Mouse (Mus musculus) embryonic fibroblast, embryonic 13.5 days (primary cell): ENCODE data around the gene Habp2. TPM values are rescaled to one million over a fixed set of nuclear protein-coding genes. Genes with fewer than 3 reads are reported as not detected.
A peak's percentile ranks its signal among the peaks of the same experiment; 100 is the strongest.

Source experiments
- H3K27ac ChIP-seq: 2 replicates; pipeline ENCODE4 v1.5.1; 2012; ENCODE audit warnings: low read length, control low read depth, inconsistent platforms; ENCODE audit not compliant: insufficient read depth
- H3K4me1 ChIP-seq: 2 replicates; pipeline ENCODE4 v1.6.1; 2011; ENCODE audit warnings: low read length; ENCODE audit not compliant: control insufficient read depth, insufficient read depth
- H3K4me3 ChIP-seq: 2 replicates; pipeline ENCODE4 v1.5.1; 2011; ENCODE audit warnings: mild to moderate bottlenecking, control low read depth, low read length; ENCODE audit not compliant: insufficient read depth
- CTCF ChIP-seq: IDR thresholded peaks from 2 replicates; pipeline ENCODE4 v1.5.1; 2011; ENCODE audit warnings: mild to moderate bottlenecking, control low read depth, low read length, moderate library complexity, borderline replicate concordance; ENCODE audit not compliant: insufficient read depth
- POLR2A ChIP-seq: IDR thresholded peaks from 2 replicates; pipeline ENCODE4 v1.6.1; 2011; ENCODE audit warnings: low read depth, mild to moderate bottlenecking, control low read depth, low read length, moderate library complexity
- polyA plus RNA-seq: library from polyadenylated mRNA; stranded (reverse); fragments of >200 nt; gene quantifications from 2 replicates; pipeline ENCODE4 v1.2.4, GENCODE M21; 2011; ENCODE audit warnings: low read depth; ENCODE audit not compliant: missing spikeins, insufficient read length

Habp2 gene
- polyA plus RNA-seq, 1 experiment = not detected

GRCm38 (mm10) chr19:56292335-56292734, 5.4 kb downstream of the Habp2 start:
- H3K4me1 ChIP-seq = peaks cover 3% of the 10 kb centered on the region; the same call in 1 of the 2 replicates
- H3K4me3 ChIP-seq = no peak overlapping the region
- H3K27ac ChIP-seq = no peak overlapping the region
- no peak for TF ChIP-seq POLR2A
- no peak for TF ChIP-seq CTCF

- Histone ChIP-seq H3K27ac (no peak overlapping the region), H3K4me1 (peaks cover 3% of the 10 kb centered on the region; the same call in 1 of the 2 replicates), H3K4me3 (no peak overlapping the region)
- TF ChIP-seq CTCF = peak; percentile 80
- TF ChIP-seq POLR2A = no peak
These were observed 7.9 kb downstream of the Habp2 start for GRCm38 (mm10) chr19:56294654-56295399.

- Histone ChIP-seq H3K4me1 (peaks cover 3% of the 10 kb centered on the region; the same call in 1 of the 2 replicates), H3K4me3 (no peak overlapping the region), H3K27ac (no peak overlapping the region)
- TF ChIP-seq CTCF (no peak), POLR2A (no peak)
These were observed 9.7 kb downstream of the Habp2 start for GRCm38 (mm10) chr19:56296668-56297067.

- no peak overlapping the region for H3K27ac ChIP-seq
- TF ChIP-seq CTCF (no peak), POLR2A (no peak)
- H3K4me3 ChIP-seq = no peak overlapping the region
- peaks cover 3% of the 10 kb centered on the region; the same call in 1 of the 2 replicates for H3K4me1 ChIP-seq
These were observed 10.3 kb downstream of the Habp2 start for GRCm38 (mm10) chr19:56297264-56297663.

GRCm38 (mm10) chr19:56300835-56301234, 13.9 kb downstream of the Habp2 start:
- H3K4me1 ChIP-seq = no peaks in the 10 kb centered on the region
- no peak for TF ChIP-seq POLR2A
- no peak for TF ChIP-seq CTCF
- H3K27ac ChIP-seq = no peak overlapping the region
- H3K4me3 ChIP-seq = no peak overlapping the region

GRCm38 (mm10) chr19:56316531-56316930, 29.6 kb downstream of the Habp2 start:
- H3K27ac ChIP-seq = no peak overlapping the region
- H3K4me1 ChIP-seq = no peaks in the 10 kb centered on the region
- no peak overlapping the region for H3K4me3 ChIP-seq
- TF ChIP-seq POLR2A = no peak
- no peak for TF ChIP-seq CTCF

GRCm38 (mm10) chr19:56319219-56319618, 32.3 kb downstream of the Habp2 start:
- Histone ChIP-seq H3K27ac (no peak overlapping the region), H3K4me1 (no peaks in the 10 kb centered on the region), H3K4me3 (no peak overlapping the region)
- TF ChIP-seq POLR2A = no peak
- TF ChIP-seq CTCF = no peak

- Histone ChIP-seq H3K27ac (no peak overlapping the region), H3K4me1 (no peaks in the 10 kb centered on the region), H3K4me3 (no peak overlapping the region)
- no peak for TF ChIP-seq CTCF
- no peak for TF ChIP-seq POLR2A
These were observed 32.7 kb downstream of the Habp2 start for GRCm38 (mm10) chr19:56319629-56320028.

GRCm38 (mm10) chr19:56320186-56320860, 33.4 kb downstream of the Habp2 start:
- Histone ChIP-seq H3K4me1 (no peaks in the 10 kb centered on the region), H3K4me3 (no peak overlapping the region), H3K27ac (no peak overlapping the region)
- no peak for TF ChIP-seq POLR2A

- Histone ChIP-seq H3K27ac (no peak overlapping the region), H3K4me1 (no peaks in the 10 kb centered on the region), H3K4me3 (no peak overlapping the region)
- no peak for TF ChIP-seq POLR2A
- no peak for TF ChIP-seq CTCF
These were observed 34.5 kb downstream of the Habp2 start for GRCm38 (mm10) chr19:56321303-56321920.

GRCm38 (mm10) chr19:56325676-56326075, 38.7 kb downstream of the Habp2 start:
- no peak for TF ChIP-seq POLR2A
- no peak for TF ChIP-seq CTCF
- H3K4me3 ChIP-seq = no peak overlapping the region
- H3K27ac ChIP-seq = no peak overlapping the region
- H3K4me1 ChIP-seq = no peaks in the 10 kb centered on the region
